Mouse (Mus musculus) limb, embryonic 14.5 days (tissue): ENCODE measurements around the gene 4931428L18Rik. TPM values are rescaled to one million over a fixed set of nuclear protein-coding genes. Genes with fewer than 3 reads are reported as not detected.

Source experiments
- ATAC-seq: fragments of 200-750 bp; cut with Nextera tagmentation; 2 replicates; pipeline ENCODE4 v1.8.0; 2017; ENCODE audit warnings: low read depth, moderate number of reproducible peaks, moderate TSS enrichment; ENCODE audit not compliant: low FRiP score
- DNase-seq: peaks from one replicate; pipeline ENCODE4 v3.0.0-alpha.2; 2015; ENCODE audit warnings: low spot score
- H3K27ac ChIP-seq: fragments of 300-500 bp; sonication (generic); replicated peaks from 2 replicates; pipeline ENCODE4 v1.5.1; 2014; ENCODE audit warnings: low read depth, mild to moderate bottlenecking, low read length, moderate library complexity, mixed read lengths
- H3K27me3 ChIP-seq: fragments of 300-500 bp; sonication (generic); 2 replicates; pipeline ENCODE4 v1.6.1; 2014; ENCODE audit warnings: low read length, mixed read lengths; ENCODE audit not compliant: control insufficient read depth, insufficient read depth
- H3K36me3 ChIP-seq: fragments of 300-500 bp; sonication (generic); 2 replicates; pipeline ENCODE4 v1.6.1; 2014; ENCODE audit warnings: mild to moderate bottlenecking, low read length, moderate library complexity, mixed read lengths; ENCODE audit not compliant: control insufficient read depth, insufficient read depth
- H3K4me1 ChIP-seq: fragments of 300-500 bp; sonication (generic); 2 replicates; pipeline ENCODE4 v1.6.1; 2014; ENCODE audit warnings: antibody characterized with exemption, low read length, mixed read lengths; ENCODE audit not compliant: control insufficient read depth, insufficient read depth
- H3K4me2 ChIP-seq: fragments of 300-500 bp; sonication (generic); replicated peaks from 2 replicates; pipeline ENCODE4 v1.6.1; 2014; ENCODE audit warnings: low read depth, mild to moderate bottlenecking, low read length, moderate library complexity; ENCODE audit not compliant: severe bottlenecking
- H3K4me3 ChIP-seq: fragments of 300-500 bp; sonication (generic); replicated peaks from 2 replicates; pipeline ENCODE4 v1.5.1; 2014; ENCODE audit warnings: low read length
- H3K9ac ChIP-seq: fragments of 300-500 bp; sonication (generic); 2 replicates; pipeline ENCODE4 v1.6.1; 2014; ENCODE audit warnings: mild to moderate bottlenecking, low read depth, low read length, moderate library complexity; ENCODE audit not compliant: severe bottlenecking
- H3K9me3 ChIP-seq: fragments of 300-500 bp; sonication (generic); 2 replicates; pipeline ENCODE4 v1.6.1; 2016; ENCODE audit warnings: low read length; ENCODE audit not compliant: control insufficient read depth
- POLR2A ChIP-seq: fragments of 200-500 bp; IDR thresholded peaks from 2 replicates; pipeline ENCODE4 v1.8.0; 2012; ENCODE audit warnings: inconsistent platforms, mild to moderate bottlenecking, moderate library complexity, borderline replicate concordance; ENCODE audit not compliant: insufficient read depth, insufficient read length; ENCODE audit errors: extremely low read depth
- WGBS: fragments of 180-500 bp; shearing (Covaris S2); extraction: QIAGEN DNeasy Blood & Tissue Kit; methylation state at CpG from one replicate; pipeline ENCODE4 v1.1.7; 2014; 5-methylcytosine and 5-hydroxymethylcytosine counted together
- polyA plus RNA-seq, 2 experiments: library from polyadenylated mRNA; depleted of rRNA in 1 of 2; stranded (reverse) in 1 of 2; unstranded in 1 of 2; fragments of >200 nt; fragmentation: Nextera tagmentation in 1 of 2; extraction: Ambion mirVana in 1 of 2; gene quantifications; 2 replicates each; pipeline versions ENCODE4 v1.2.1 to v1.2.3; 2012 to 2014

The 4931428L18Rik gene
- polyA plus RNA-seq, 2 experiments: not detected

DNA sequence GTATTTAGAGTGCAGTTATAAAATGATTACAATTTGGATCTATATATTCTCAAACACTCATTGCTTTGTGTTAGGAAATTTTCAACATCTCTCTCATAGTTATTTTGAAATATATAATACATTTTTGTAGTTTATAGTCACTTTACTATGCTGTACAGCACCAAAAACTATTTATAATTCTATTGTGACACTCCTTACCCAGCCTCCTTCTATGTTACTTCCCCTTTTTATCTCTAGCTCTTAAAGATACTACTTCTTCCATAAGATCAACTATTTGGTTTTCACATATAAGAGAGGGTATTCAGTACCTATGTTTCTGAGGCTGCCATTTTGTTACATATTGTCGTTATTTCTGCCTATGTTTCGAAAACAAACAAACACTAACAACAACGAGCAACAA, 114.5 kb downstream of the 4931428L18Rik start:
- DNase-seq: no peak
- no peak for TF ChIP-seq POLR2A
- H3K4me3 ChIP-seq: no peak overlapping the region
- peaks cover under 1% of the 10 kb centered on the region; the same call in 1 of the 2 replicates for H3K4me1 ChIP-seq
- H3K27me3 ChIP-seq: no peaks in the 10 kb centered on the region
- H3K36me3 ChIP-seq: no peaks in the 10 kb centered on the region
- WGBS: 86% methylated on average over 3 of the region's 3 CpGs
- H3K4me2 ChIP-seq: no peak overlapping the region
- H3K27ac ChIP-seq: no peak overlapping the region
- ATAC-seq: no peak
- H3K9ac ChIP-seq: no peak overlapping the region
- H3K9me3 ChIP-seq: no peaks in the 10 kb centered on the region

DNA sequence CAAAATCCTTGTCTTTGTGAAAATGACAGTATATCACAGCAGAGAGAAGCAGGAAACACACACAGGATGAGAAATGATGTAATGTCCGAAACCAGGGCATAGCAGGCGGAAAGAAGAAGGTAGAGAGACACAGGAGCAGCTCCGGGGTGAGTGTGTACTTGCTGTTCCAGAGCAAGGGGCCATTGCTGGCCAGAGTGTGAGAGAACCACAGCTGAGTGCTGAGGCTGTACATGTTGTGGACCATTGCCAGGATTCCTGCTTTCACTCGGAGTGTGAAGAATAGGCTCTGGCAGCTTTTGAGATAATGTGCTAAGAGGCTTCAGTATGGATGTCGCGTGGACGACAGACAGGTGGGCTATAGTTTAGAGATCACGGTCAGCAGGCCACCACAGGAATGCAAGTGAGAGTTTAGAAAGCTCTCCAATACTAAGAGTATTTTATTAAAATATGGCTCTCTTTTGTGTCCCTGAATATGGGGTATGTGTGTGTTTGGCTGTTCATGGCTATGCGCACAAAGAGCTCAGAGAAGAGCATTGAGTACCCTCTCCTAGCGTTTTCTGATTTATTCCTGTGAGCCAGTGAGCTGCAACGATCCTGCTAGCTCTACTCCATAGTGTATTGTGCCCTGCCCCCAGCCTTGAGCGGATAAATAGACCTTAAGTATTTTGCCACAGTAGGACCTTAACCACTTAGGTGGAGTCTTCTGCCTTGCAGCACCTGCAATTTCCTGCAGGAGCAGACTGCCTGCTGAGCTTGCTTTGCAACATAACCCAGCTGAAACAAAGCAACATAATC, 119.4 kb downstream of the 4931428L18Rik start:
- no peak for TF ChIP-seq POLR2A
- peaks cover 10% of the 10 kb centered on the region; the same call in 1 of the 2 replicates for H3K4me1 ChIP-seq
- H3K9ac ChIP-seq: no peak overlapping the region
- no peak overlapping the region for H3K4me2 ChIP-seq
- WGBS: 61% methylated on average over 12 of the region's 12 CpGs
- H3K36me3 ChIP-seq: no peaks in the 10 kb centered on the region
- no peak for ATAC-seq
- H3K27me3 ChIP-seq: no peaks in the 10 kb centered on the region
- H3K9me3 ChIP-seq: no peaks in the 10 kb centered on the region
- no peak overlapping the region for H3K4me3 ChIP-seq
- no peak for DNase-seq
- H3K27ac ChIP-seq: no peak overlapping the region; the same call in 1 of the 2 replicates

DNA sequence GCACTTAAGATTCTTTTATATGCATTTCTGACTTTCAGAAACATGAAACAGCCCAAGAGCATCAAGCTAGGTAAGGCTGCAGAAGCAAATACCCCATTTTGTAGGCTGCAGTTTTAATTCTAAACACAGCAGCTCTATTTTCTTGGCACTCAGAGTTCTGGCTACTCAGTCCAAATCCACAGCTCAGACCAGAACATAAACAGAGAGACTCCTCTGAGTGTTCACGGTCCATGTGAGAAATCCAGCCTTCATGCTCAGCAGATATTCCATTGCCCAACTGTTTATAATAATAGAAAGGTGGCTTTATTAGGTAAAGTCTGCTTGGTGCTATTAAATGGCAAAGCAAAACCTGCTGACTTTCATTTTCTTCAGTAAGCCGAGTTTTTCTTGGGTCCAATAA, 120.2 kb downstream of the 4931428L18Rik start:
- Histone ChIP-seq H3K4me2 (no peak overlapping the region), H3K9ac (no peak overlapping the region), H3K4me3 (no peak overlapping the region), H3K9me3 (no peaks in the 10 kb centered on the region), H3K27ac (no peak overlapping the region), H3K36me3 (no peaks in the 10 kb centered on the region), H3K4me1 (peaks cover 10% of the 10 kb centered on the region; the same call in 1 of the 2 replicates), H3K27me3 (no peaks in the 10 kb centered on the region)
- no peak for ATAC-seq
- no peak for DNase-seq
- 29% methylated on average over 2 of the region's 2 CpGs for WGBS
- TF ChIP-seq POLR2A: no peak

DNA sequence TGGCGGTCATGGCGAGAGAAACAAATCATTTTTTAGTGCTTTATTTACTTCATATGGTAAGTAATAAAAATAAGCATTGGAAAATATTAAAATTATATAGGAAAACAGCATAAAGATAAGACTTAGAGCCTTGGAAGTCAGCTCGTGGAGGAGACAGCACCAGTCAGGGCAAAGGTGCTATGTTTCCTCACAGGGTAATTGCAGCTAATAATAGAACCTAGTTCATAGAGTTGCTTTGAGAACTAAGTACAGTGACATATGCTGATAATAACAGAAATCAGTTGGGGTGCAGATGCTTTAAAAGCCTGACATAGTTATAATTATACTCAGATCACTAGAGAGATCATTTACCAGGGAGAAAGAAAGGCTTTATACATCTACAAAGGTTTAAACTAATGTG, 125.3 kb downstream of the 4931428L18Rik start:
- WGBS: 60% methylated on average over 3 of the region's 3 CpGs
- no peak overlapping the region for H3K4me3 ChIP-seq
- 0 out of 2 replicates have a peak, but pooled peaks cover 2% of the 10 kb centered on the region for H3K4me1 ChIP-seq
- H3K36me3 ChIP-seq: no peaks in the 10 kb centered on the region
- H3K27me3 ChIP-seq: no peaks in the 10 kb centered on the region
- DNase-seq: no peak
- no peak overlapping the region for H3K9ac ChIP-seq
- TF ChIP-seq POLR2A: no peak
- no peak overlapping the region for H3K27ac ChIP-seq
- no peaks in the 10 kb centered on the region for H3K9me3 ChIP-seq
- ATAC-seq: no peak
- H3K4me2 ChIP-seq: no peak overlapping the region

DNA sequence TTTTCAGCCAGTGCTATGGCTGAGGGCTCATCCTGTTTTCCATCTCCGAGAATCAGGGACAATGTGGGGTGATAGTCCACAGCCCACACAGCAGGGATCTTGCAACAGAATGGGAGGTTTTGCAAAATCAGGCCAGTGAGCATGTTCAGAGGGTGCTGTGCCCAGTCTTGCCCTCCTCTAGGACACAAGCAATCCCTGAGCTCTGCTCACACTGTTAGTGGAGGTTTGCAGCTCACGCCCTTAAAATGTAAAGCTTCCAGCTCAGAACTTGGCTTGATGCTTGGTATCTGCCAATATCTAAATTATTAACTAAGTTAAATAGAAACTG, 126.1 kb downstream of the 4931428L18Rik start:
- ATAC-seq (no peak), DNase-seq (no peak)
- Histone ChIP-seq H3K36me3 (no peaks in the 10 kb centered on the region), H3K9ac (no peak overlapping the region), H3K27me3 (no peaks in the 10 kb centered on the region), H3K27ac (no peak overlapping the region), H3K4me2 (no peak overlapping the region), H3K9me3 (no peaks in the 10 kb centered on the region), H3K4me3 (no peak overlapping the region), H3K4me1 (no peaks in the 10 kb centered on the region)
- no peak for TF ChIP-seq POLR2A
- WGBS: 54% methylated on average over 2 of the region's 2 CpGs
